Mouse (Mus musculus) limb, embryonic 14.5 days (tissue): ENCODE measurements around the gene Gpr183. TPM values are rescaled to one million over a fixed set of nuclear protein-coding genes. Genes with fewer than 3 reads are reported as not detected.

Source experiments
- ATAC-seq: fragments of 200-750 bp; cut with Nextera tagmentation; 2 replicates; pipeline ENCODE4 v1.8.0; 2017; ENCODE audit warnings: low read depth, moderate number of reproducible peaks, moderate TSS enrichment; ENCODE audit not compliant: low FRiP score
- DNase-seq: peaks from one replicate; pipeline ENCODE4 v3.0.0-alpha.2; 2015; ENCODE audit warnings: low spot score
- H3K27ac ChIP-seq: fragments of 300-500 bp; sonication (generic); replicated peaks from 2 replicates; pipeline ENCODE4 v1.5.1; 2014; ENCODE audit warnings: low read depth, mild to moderate bottlenecking, low read length, moderate library complexity, mixed read lengths
- H3K27me3 ChIP-seq: fragments of 300-500 bp; sonication (generic); 2 replicates; pipeline ENCODE4 v1.6.1; 2014; ENCODE audit warnings: low read length, mixed read lengths; ENCODE audit not compliant: control insufficient read depth, insufficient read depth
- H3K36me3 ChIP-seq: fragments of 300-500 bp; sonication (generic); 2 replicates; pipeline ENCODE4 v1.6.1; 2014; ENCODE audit warnings: mild to moderate bottlenecking, low read length, moderate library complexity, mixed read lengths; ENCODE audit not compliant: control insufficient read depth, insufficient read depth
- H3K4me1 ChIP-seq: fragments of 300-500 bp; sonication (generic); 2 replicates; pipeline ENCODE4 v1.6.1; 2014; ENCODE audit warnings: antibody characterized with exemption, low read length, mixed read lengths; ENCODE audit not compliant: control insufficient read depth, insufficient read depth
- H3K4me2 ChIP-seq: fragments of 300-500 bp; sonication (generic); replicated peaks from 2 replicates; pipeline ENCODE4 v1.6.1; 2014; ENCODE audit warnings: low read depth, mild to moderate bottlenecking, low read length, moderate library complexity; ENCODE audit not compliant: severe bottlenecking
- H3K4me3 ChIP-seq: fragments of 300-500 bp; sonication (generic); replicated peaks from 2 replicates; pipeline ENCODE4 v1.5.1; 2014; ENCODE audit warnings: low read length
- H3K9ac ChIP-seq: fragments of 300-500 bp; sonication (generic); 2 replicates; pipeline ENCODE4 v1.6.1; 2014; ENCODE audit warnings: mild to moderate bottlenecking, low read depth, low read length, moderate library complexity; ENCODE audit not compliant: severe bottlenecking
- H3K9me3 ChIP-seq: fragments of 300-500 bp; sonication (generic); 2 replicates; pipeline ENCODE4 v1.6.1; 2016; ENCODE audit warnings: low read length; ENCODE audit not compliant: control insufficient read depth
- POLR2A ChIP-seq: fragments of 200-500 bp; IDR thresholded peaks from 2 replicates; pipeline ENCODE4 v1.8.0; 2012; ENCODE audit warnings: inconsistent platforms, mild to moderate bottlenecking, moderate library complexity, borderline replicate concordance; ENCODE audit not compliant: insufficient read depth, insufficient read length; ENCODE audit errors: extremely low read depth
- WGBS: fragments of 180-500 bp; shearing (Covaris S2); extraction: QIAGEN DNeasy Blood & Tissue Kit; methylation state at CpG from one replicate; pipeline ENCODE4 v1.1.7; 2014; 5-methylcytosine and 5-hydroxymethylcytosine counted together
- polyA plus RNA-seq, 2 experiments: library from polyadenylated mRNA; depleted of rRNA in 1 of 2; stranded (reverse) in 1 of 2; unstranded in 1 of 2; fragments of >200 nt; fragmentation: Nextera tagmentation in 1 of 2; extraction: Ambion mirVana in 1 of 2; gene quantifications; 2 replicates each; pipeline versions ENCODE4 v1.2.1 to v1.2.3; 2012 to 2014

Gpr183 gene
- polyA plus RNA-seq, 2 experiments, result 2.8 to 4.3 TPM

GRCm38 (mm10) chr14:121933906-121934596, 30.9 kb downstream of the Gpr183 start:
- Histone ChIP-seq H3K9ac (no peak overlapping the region), H3K4me3 (no peak overlapping the region), H3K9me3 (no peaks in the 10 kb centered on the region; the same call in 1 of the 2 replicates), H3K27ac (no peak overlapping the region), H3K4me2 (no peak overlapping the region), H3K4me1 (no peaks in the 10 kb centered on the region), H3K27me3 (no peaks in the 10 kb centered on the region), H3K36me3 (peaks cover 21% of the 10 kb centered on the region)
- WGBS, result 89% methylated on average over 7 of the region's 7 CpGs
- ATAC-seq, result no peak
- no peak for TF ChIP-seq POLR2A
- no peak for DNase-seq

GRCm38 (mm10) chr14:121932180-121932579, 32.8 kb downstream of the Gpr183 start:
- H3K4me3 ChIP-seq, result no peak overlapping the region
- H3K9me3 ChIP-seq, result no peaks in the 10 kb centered on the region; the same call in 1 of the 2 replicates
- H3K27me3 ChIP-seq, result no peaks in the 10 kb centered on the region
- no peak for TF ChIP-seq POLR2A
- H3K9ac ChIP-seq, result no peak overlapping the region
- 87% methylated on average over 4 of the region's 4 CpGs for WGBS
- H3K27ac ChIP-seq, result no peak overlapping the region
- DNase-seq, result no peak
- H3K4me2 ChIP-seq, result no peak overlapping the region
- no peaks in the 10 kb centered on the region for H3K4me1 ChIP-seq
- H3K36me3 ChIP-seq, result peaks cover 21% of the 10 kb centered on the region
- ATAC-seq, result no peak

GRCm38 (mm10) chr14:121931594-121931993, 33.4 kb downstream of the Gpr183 start:
- ATAC-seq, result no peak
- Histone ChIP-seq H3K9me3 (no peaks in the 10 kb centered on the region; the same call in 1 of the 2 replicates), H3K4me1 (no peaks in the 10 kb centered on the region), H3K36me3 (peaks cover 21% of the 10 kb centered on the region), H3K27ac (no peak overlapping the region), H3K27me3 (no peaks in the 10 kb centered on the region), H3K4me3 (no peak overlapping the region), H3K4me2 (no peak overlapping the region), H3K9ac (no peak overlapping the region)
- DNase-seq, result no peak
- TF ChIP-seq POLR2A, result no peak
- WGBS, result 93% methylated on average over 3 of the region's 3 CpGs

DNA sequence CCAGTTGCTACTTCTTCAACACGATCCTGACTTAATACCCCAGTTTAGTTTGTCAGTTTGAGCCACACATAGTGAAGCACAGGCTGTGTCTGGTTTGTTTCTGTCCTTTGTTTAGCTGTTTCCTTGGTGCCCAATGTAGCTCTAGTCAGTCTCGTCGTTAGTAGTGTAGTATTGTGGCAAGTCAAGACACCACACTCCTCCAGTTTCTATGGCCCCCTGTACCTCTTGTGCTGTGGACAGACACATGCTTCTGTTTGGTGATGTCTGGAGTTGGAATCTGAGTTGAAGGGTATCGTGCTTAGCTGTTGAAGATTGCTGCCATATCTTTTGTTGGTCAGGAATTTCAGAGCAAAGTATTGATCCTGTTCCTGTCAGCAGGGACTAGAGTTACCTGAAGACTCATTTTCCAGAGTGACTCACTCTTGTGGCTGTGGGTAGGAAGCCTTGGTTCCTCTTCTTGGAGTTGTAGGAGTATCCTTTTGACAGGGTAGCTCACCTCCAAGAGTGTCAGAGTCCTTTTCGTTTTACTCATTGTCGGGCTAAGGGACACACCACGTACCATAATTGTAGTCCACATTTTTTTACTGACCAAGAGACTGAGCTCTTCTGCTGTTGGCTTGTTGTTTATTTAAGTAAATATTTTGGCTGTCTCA, 34.1 kb downstream of the Gpr183 start:
- H3K4me1 ChIP-seq, result no peaks in the 10 kb centered on the region
- no peak for TF ChIP-seq POLR2A
- H3K9ac ChIP-seq, result no peak overlapping the region
- no peak for DNase-seq
- H3K27me3 ChIP-seq, result no peaks in the 10 kb centered on the region
- no peak overlapping the region for H3K27ac ChIP-seq
- H3K4me3 ChIP-seq, result no peak overlapping the region
- ATAC-seq, result no peak
- 85% methylated on average over 7 of the region's 7 CpGs for WGBS
- H3K36me3 ChIP-seq, result peaks cover 16% of the 10 kb centered on the region
- no peak overlapping the region for H3K4me2 ChIP-seq
- H3K9me3 ChIP-seq, result no peaks in the 10 kb centered on the region; the same call in 1 of the 2 replicates

DNA sequence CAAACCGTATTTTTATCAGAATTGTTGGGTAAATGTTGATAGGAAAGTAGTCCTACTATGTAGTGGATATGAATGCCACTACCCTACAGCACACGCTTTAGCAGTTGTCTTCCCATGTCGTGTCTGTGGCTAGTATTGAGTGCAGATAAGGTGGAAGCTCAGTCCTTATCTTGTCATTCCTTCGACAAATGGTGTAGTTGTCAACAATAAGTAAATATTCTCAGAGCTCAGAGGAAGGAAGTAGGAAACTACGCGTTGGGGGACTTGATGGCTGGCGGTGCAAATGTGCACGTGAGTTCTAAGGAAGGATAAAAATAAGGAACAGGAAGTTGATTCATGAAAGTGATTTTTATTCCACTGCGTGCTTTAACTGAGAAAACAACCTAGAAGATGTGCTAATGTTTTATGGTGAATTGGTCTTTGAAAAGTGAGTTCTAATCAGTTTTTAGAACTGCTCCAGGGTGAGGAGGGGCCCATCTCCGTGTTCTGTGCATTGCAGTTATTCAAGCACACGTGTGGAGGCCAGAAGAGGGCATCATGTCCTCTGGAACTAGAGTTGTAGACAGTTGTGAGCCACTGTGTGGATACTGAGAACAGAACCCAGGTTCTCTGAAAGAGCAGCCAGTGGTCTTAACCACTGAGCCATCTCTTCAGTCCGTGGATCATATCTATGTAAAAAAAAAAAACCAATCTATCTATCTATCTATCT, 35.6 kb downstream of the Gpr183 start:
- DNase-seq (no peak), ATAC-seq (no peak)
- Histone ChIP-seq H3K4me3 (no peak overlapping the region), H3K9ac (no peak overlapping the region), H3K4me2 (no peak overlapping the region), H3K27me3 (no peaks in the 10 kb centered on the region), H3K27ac (no peak overlapping the region), H3K36me3 (peaks cover 10% of the 10 kb centered on the region), H3K4me1 (no peaks in the 10 kb centered on the region), H3K9me3 (no peaks in the 10 kb centered on the region)
- WGBS, result 92% methylated on average over 12 of the region's 12 CpGs
- TF ChIP-seq POLR2A, result no peak
